Mouse (Mus musculus) forebrain, embryonic 11.5 days (tissue): ENCODE measurements at regions not wholly inside any gene's neighbourhood (a gene's known extent, or its start where the extent isn't known, plus 50 kb on each side); places are given as distances from the start of the nearest gene placed in this dataset.

Source experiments
- ATAC-seq: fragments of 200-750 bp; cut with Nextera tagmentation; replicated peaks from 2 replicates; pipeline ENCODE4 v1.8.0; 2017; ENCODE audit warnings: moderate TSS enrichment; ENCODE audit not compliant: low FRiP score
- DNase-seq: peaks from one replicate; pipeline ENCODE4 v3.0.0-alpha.2; 2017; ENCODE audit warnings: low spot score
- H3K27ac ChIP-seq: fragments of 300-500 bp; sonication (generic); 2 replicates; pipeline ENCODE4 v1.5.1; 2014; ENCODE audit warnings: low read depth, low read length
- H3K27me3 ChIP-seq: fragments of 300-500 bp; sonication (generic); 2 replicates; pipeline ENCODE4 v1.6.1; 2014; ENCODE audit warnings: mild to moderate bottlenecking, low read length, mixed read lengths; ENCODE audit not compliant: control insufficient read depth, insufficient read depth
- H3K36me3 ChIP-seq: fragments of 300-500 bp; sonication (generic); 2 replicates; pipeline ENCODE4 v1.6.1; 2014; ENCODE audit warnings: mild to moderate bottlenecking, low read length, moderate library complexity, mixed read lengths; ENCODE audit not compliant: control insufficient read depth, insufficient read depth
- H3K4me1 ChIP-seq: fragments of 300-500 bp; sonication (generic); replicated peaks from 2 replicates; pipeline ENCODE4 v1.6.1; 2014; ENCODE audit warnings: low read length, mixed read lengths; ENCODE audit not compliant: control insufficient read depth, insufficient read depth
- H3K4me2 ChIP-seq: fragments of 300-500 bp; sonication (generic); 2 replicates; pipeline ENCODE4 v1.6.1; 2014; ENCODE audit warnings: low read depth, mild to moderate bottlenecking, low read length, moderate library complexity, mixed read lengths; ENCODE audit not compliant: severe bottlenecking
- H3K4me3 ChIP-seq: fragments of 300-500 bp; sonication (generic); 2 replicates; pipeline ENCODE4 v1.5.1; 2014; ENCODE audit warnings: low read depth, low read length
- H3K9ac ChIP-seq: fragments of 300-500 bp; sonication (generic); 2 replicates; pipeline ENCODE4 v1.6.1; 2014; ENCODE audit warnings: low read length
- H3K9me3 ChIP-seq: fragments of 300-500 bp; sonication (generic); 2 replicates; pipeline ENCODE4 v1.6.1; 2016; ENCODE audit warnings: low read length, mixed read lengths; ENCODE audit not compliant: control insufficient read depth
- WGBS: fragments of 180-500 bp; shearing (Covaris S2); extraction: QIAGEN DNeasy Blood & Tissue Kit; methylation state at CpG from one replicate; pipeline ENCODE4 v1.1.7; 2014; 5-methylcytosine and 5-hydroxymethylcytosine counted together

DNA sequence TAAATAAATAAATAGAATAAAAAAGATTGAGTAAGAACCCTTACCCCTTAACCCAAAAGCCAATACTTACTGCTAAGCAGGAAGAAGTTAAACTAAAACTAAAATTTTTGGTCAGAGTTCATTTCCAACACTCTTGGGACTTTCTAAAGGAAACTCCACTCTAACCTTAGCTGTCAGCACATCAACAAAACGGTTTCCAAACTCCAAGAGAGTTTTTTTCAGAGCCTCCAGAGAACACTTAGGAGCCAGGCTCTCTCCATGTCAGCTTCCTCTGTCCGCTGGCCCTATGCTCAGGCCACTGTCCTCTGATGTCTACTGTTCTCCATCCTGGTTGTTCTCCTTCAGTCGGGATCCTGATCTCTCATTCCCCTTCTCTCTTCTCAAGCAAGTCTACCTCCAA is 241.1 kb upstream of the Nt5e start:
- Histone ChIP-seq H3K4me2 (no peak overlapping the region), H3K4me3 (no peak overlapping the region), H3K27ac (no peak overlapping the region), H3K9me3 (no peaks in the 10 kb centered on the region), H3K27me3 (no peaks in the 10 kb centered on the region), H3K36me3 (no peaks in the 10 kb centered on the region), H3K4me1 (no peaks in the 10 kb centered on the region), H3K9ac (no peak overlapping the region)
- no peak for DNase-seq
- ATAC-seq = no peak
- 72% methylated on average over 3 of the region's 3 CpGs for WGBS

DNA sequence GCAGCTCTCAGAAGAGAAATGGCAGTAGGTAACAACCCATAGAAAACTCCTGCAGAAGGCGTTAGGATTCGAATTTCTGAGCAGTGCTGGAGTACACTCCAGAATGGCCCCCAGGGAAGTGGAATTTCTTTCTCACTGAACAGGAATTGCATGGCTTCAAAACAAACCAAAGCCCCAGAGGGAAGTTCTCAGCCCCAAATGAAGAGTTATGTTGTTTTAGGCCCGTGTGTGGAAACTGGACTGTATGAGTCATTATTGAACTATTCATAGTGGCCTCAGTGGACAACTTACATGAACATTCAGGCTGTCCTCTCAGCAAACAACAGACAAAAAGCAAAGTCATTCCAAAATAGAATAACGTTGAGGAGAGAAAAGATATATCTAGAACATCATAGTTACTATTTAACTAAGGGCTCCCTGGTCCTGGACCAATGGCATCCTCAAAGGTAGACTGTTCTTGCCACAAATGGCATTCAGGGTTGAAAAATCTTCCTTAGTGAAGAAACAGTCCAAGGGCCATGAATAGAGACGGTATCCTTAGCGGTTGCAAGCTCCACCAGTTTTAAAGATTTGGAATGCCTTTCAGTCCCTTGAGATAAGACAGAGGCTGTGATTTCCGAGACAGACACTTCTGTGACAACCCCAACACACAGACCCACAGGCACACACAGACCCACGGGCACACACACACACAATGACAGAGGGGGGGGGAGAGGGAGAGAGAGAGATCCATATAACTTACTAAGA is 235.0 kb upstream of the Nt5e start:
- no peak for ATAC-seq
- no peak overlapping the region for H3K9ac ChIP-seq
- H3K4me2 ChIP-seq = no peak overlapping the region
- H3K9me3 ChIP-seq = no peaks in the 10 kb centered on the region
- H3K36me3 ChIP-seq = no peaks in the 10 kb centered on the region
- H3K4me1 ChIP-seq = no peaks in the 10 kb centered on the region
- WGBS = 76% methylated on average over 8 of the region's 8 CpGs
- no peak overlapping the region for H3K4me3 ChIP-seq
- H3K27me3 ChIP-seq = no peaks in the 10 kb centered on the region
- no peak for DNase-seq
- H3K27ac ChIP-seq = no peak overlapping the region

DNA sequence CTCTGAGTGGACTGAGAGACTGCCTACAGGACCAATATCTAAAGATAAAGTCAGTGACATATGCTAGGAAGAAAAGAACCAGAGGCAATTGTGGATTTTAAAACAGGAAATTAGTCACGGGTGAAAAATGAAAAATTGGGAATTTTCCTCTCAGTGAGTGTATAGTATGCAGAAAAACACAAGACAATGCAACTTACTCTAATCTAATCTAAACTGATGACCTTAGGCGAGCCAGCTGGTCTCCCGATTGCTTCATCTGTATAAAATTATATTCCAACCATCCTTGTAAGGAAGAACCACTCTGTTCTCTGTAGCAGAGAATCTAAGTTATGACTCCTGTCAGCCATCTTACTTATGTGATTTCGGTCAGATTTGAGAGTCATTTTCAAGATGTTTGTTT is 234.4 kb upstream of the Nt5e start:
- WGBS = 88% methylated on average over 4 of the region's 4 CpGs
- Histone ChIP-seq H3K4me2 (no peak overlapping the region), H3K4me3 (no peak overlapping the region), H3K9me3 (no peaks in the 10 kb centered on the region), H3K36me3 (no peaks in the 10 kb centered on the region), H3K27me3 (no peaks in the 10 kb centered on the region), H3K9ac (no peak overlapping the region), H3K4me1 (no peaks in the 10 kb centered on the region), H3K27ac (no peak overlapping the region)
- ATAC-seq = no peak
- no peak for DNase-seq

DNA sequence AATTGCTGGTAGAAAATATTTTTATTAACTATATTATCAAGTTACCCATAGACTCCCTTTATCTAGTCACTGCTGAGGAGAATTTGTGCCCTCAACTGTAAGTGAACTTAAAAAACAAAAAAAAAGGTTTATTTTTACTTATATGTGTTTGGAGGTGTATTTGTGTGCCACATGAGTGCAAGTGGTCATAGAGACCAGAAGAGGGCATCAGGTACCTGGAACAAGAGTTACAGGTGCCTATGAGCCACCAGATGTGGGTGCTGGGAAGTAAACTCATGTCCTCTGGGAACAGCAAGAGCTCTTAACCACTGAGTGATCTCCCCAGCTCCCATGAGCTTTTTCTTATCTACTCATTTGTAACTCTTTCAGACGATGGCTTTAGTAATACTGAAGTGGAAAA is 213.9 kb upstream of the Nt5e start:
- H3K27ac ChIP-seq = no peak overlapping the region
- no peak overlapping the region for H3K4me3 ChIP-seq
- DNase-seq (no peak), ATAC-seq (no peak)
- H3K9me3 ChIP-seq = no peaks in the 10 kb centered on the region
- no peaks in the 10 kb centered on the region for H3K36me3 ChIP-seq
- H3K4me2 ChIP-seq = no peak overlapping the region
- H3K9ac ChIP-seq = no peak overlapping the region
- WGBS = 58% methylated on average over 1 of the region's 1 CpGs
- no peaks in the 10 kb centered on the region for H3K4me1 ChIP-seq
- H3K27me3 ChIP-seq = no peaks in the 10 kb centered on the region

DNA sequence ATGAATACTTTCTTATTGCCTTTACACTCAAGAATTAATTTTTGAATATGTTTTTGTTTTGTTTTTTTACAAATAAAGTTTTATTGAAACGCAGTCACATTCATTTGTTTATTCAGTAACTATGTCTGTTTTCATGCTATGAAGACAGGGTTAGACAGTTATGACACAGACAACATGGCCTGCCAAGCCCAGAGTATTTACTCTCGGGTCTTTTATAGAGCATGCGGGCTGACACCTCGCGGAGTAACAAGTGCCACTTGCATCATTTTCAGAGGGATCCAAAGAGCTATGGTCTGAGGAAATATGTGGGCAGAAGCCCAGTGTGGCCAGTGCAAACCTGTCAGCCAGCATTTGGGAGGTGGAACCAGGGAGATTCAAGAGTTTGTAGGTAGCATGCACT is 206.5 kb upstream of the Nt5e start:
- H3K9me3 ChIP-seq = no peaks in the 10 kb centered on the region
- H3K4me2 ChIP-seq = no peak overlapping the region
- no peak overlapping the region for H3K4me3 ChIP-seq
- ATAC-seq (no peak), DNase-seq (no peak)
- 91% methylated on average over 5 of the region's 5 CpGs for WGBS
- no peak overlapping the region for H3K27ac ChIP-seq
- H3K36me3 ChIP-seq = no peaks in the 10 kb centered on the region
- no peaks in the 10 kb centered on the region for H3K27me3 ChIP-seq
- no peak overlapping the region for H3K9ac ChIP-seq
- no peaks in the 10 kb centered on the region for H3K4me1 ChIP-seq

DNA sequence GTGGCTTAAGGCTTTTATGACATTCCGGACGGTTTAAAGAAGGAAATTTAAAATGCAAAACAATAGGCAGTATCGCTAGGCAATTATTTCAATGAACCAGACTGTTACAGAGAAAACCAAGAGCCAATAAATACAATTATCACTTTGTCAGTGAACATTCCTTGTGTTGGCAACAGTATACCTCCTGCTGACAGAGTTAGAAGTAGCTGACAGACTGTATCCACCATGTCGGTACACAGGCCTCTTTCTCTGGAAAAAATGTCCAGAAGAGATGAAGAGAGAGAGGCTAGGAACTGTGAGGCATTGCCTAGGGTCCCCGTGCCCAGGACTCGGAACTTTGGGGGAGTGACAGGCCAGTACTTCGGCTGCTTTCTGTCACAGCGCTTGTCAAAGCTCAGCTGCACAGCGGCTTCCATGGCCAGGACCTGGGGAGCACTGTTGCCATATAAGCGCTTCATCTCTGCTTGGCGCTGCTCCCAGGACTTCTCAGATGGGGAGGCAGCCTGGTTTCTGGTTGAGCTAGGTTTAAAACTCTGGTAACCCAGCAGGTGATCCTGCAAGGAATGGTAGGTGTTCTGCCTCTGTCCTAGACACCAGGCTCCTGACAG is 205.9 kb upstream of the Nt5e start:
- Histone ChIP-seq H3K27me3 (no peaks in the 10 kb centered on the region), H3K36me3 (no peaks in the 10 kb centered on the region), H3K9me3 (no peaks in the 10 kb centered on the region), H3K4me1 (no peaks in the 10 kb centered on the region), H3K27ac (no peak overlapping the region), H3K9ac (no peak overlapping the region), H3K4me2 (no peak overlapping the region), H3K4me3 (no peak overlapping the region)
- WGBS = 82% methylated on average over 11 of the region's 11 CpGs
- no peak for DNase-seq
- no peak for ATAC-seq

DNA sequence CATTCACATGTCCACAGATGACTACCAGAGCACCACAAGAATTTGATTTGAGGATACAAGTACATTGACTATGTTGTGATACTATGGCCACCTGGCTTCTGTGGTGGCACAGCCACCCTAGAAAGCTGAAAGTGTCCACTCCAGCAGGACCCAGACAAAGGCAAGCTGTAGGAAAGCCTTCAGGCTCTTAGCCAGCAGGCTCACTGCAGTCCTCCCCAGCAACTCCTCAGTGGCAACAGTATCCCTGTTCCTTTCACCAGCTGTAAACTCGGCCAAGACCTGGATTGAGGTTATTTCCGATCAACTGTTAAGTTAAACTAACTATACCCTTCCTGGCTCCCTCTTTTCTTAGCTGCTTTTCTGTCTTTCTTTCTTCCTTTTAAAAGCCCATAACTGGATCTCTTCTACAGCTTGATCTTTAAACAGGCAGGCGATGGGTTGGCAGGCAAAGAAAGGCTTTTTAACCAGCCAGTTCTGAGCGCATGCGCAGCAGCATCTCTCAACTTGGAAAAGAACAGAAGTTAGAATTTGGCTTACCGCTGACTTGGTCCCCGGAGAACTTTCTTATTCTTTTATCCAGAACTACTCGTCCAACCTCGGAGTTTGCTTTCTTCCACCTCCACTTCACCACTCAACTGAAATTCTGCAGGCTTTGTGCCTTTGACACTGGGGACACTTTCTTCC is 202.5 kb upstream of the Nt5e start:
- H3K27me3 ChIP-seq = no peaks in the 10 kb centered on the region
- H3K27ac ChIP-seq = no peak overlapping the region
- no peak for DNase-seq
- no peak overlapping the region for H3K4me3 ChIP-seq
- ATAC-seq = no peak
- no peak overlapping the region for H3K9ac ChIP-seq
- H3K4me1 ChIP-seq = no peaks in the 10 kb centered on the region
- no peak overlapping the region for H3K4me2 ChIP-seq
- H3K36me3 ChIP-seq = no peaks in the 10 kb centered on the region
- H3K9me3 ChIP-seq = no peaks in the 10 kb centered on the region
- 90% methylated on average over 9 of the region's 9 CpGs for WGBS

DNA sequence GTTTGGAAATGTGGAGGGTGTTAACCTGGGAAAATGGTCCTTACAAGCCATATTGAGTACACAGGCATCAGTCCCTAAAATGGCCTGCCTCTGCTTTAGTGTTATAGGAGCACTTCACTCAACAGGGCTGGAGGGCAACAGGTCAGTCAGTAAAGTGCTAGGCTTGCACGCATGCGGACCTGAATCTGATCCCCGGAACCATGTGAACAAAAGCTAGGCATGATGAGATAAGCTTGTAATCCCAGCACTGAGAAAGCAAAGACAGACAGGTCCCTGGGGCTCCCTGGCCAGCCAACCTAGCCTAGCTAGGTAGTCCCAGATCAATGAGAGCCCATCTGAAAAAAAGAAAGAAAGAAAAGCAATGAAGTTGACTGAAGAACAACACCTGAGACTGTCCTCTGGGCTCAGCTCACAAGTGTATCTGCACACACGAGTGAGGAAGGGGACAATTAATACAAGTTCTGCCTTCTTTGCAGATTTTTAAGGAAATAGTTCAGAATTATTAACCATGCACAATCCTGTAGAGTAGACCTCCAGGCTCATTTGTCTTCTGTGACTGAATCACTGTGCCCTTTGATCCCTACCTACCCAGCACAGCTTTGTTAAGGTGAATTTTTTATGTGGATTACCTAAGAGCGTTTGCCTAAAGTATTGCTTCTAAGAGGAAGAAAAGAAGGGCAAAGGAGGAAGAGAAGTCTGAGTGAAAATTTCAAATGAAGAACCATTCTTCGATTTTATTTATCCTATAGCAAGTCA is 163.8 kb upstream of the Nt5e start:
- ATAC-seq = no peak
- 79% methylated on average over 6 of the region's 6 CpGs for WGBS
- Histone ChIP-seq H3K4me1 (no peaks in the 10 kb centered on the region), H3K4me3 (no peak overlapping the region), H3K27ac (no peak overlapping the region), H3K27me3 (no peaks in the 10 kb centered on the region), H3K9ac (no peak overlapping the region), H3K9me3 (no peaks in the 10 kb centered on the region), H3K36me3 (no peaks in the 10 kb centered on the region), H3K4me2 (no peak overlapping the region)
- DNase-seq = no peak
